In genomic region chr2:71547829-71548228, GRCm38 (mm10) we compare ENCODE assay signal across 10 mouse cellular contexts. TPM values are rescaled to one million over a fixed set of nuclear protein-coding genes. Genes with fewer than 3 reads are reported as not detected.
DNase-seq lines count a peak whose midpoint lies in the region; ATAC-seq and TF ChIP-seq lines count a peak whose summit lies in the region.
"Had no signal": no experiment of that assay in that cellular context is flagged by ENCODE, and none has a peak within 500 bp of the region (broad histone marks: within the 10 kb centered on the region; RNA-seq: fewer than 3 reads in every experiment).

No protein-coding gene starts in this region.

- no peak overlapping the region for H3K4me2 ChIP-seq in intestine, embryonic 14.5 days (ENCODE audit: low read length)
- H3K4me2 ChIP-seq in intestine, embryonic 16.5 days (ENCODE audit: low read depth, low read length), result no peak overlapping the region
- H3K4me2 ChIP-seq in forebrain, postnatal 0 days (ENCODE audit: low read depth), result no peak overlapping the region
- H3K4me2 ChIP-seq: embryonic facial prominence, embryonic 13.5 days had no signal

- peaks cover 95% of the 10 kb centered on the region for H3K27me3 ChIP-seq in intestine, embryonic 14.5 days (replicated peaks; ENCODE audit: control insufficient read depth, insufficient read depth, low read length)
- peaks cover 78% of the 10 kb centered on the region for H3K27me3 ChIP-seq in intestine, embryonic 16.5 days (replicated peaks; ENCODE audit: control insufficient read depth, insufficient read depth, low read length)
- peaks cover 34% of the 10 kb centered on the region for H3K27me3 ChIP-seq in forebrain, postnatal 0 days (ENCODE audit: insufficient read depth, low read length)

- ATAC-seq in intestine, embryonic 14.5 days (replicated peaks; ENCODE audit: low FRiP score, low TSS enrichment, low read depth), result no peak
- no peak for ATAC-seq in intestine, embryonic 16.5 days
- peak; percentile 46 for ATAC-seq in CD4-positive, CD25-positive, alpha-beta regulatory T cell, adult 4 months
- no peak for ATAC-seq in forebrain, postnatal 0 days
- ATAC-seq in neutrophil, adult 5-6 weeks (ENCODE audit: extremely low read depth, insufficient number of reproducible peaks, low FRiP score, poor library complexity, severe bottlenecking), result peak; percentile 59; the same call in 1 of the 2 replicates

- no peak overlapping the region for H3K4me3 ChIP-seq in intestine, embryonic 14.5 days (ENCODE audit: low read depth, low read length)
- H3K4me3 ChIP-seq in intestine, embryonic 16.5 days (ENCODE audit: low read length), result no peak overlapping the region
- H3K4me3 ChIP-seq in forebrain, postnatal 0 days (ENCODE audit: low read depth, low read length), result no peak overlapping the region
- H3K4me3 ChIP-seq: embryonic facial prominence, embryonic 13.5 days; megakaryocyte, embryonic 14.5 days had no signal

- WGBS in intestine, embryonic 14.5 days, result 4% methylated on average over 8 of the region's 8 CpGs
- WGBS in intestine, embryonic 16.5 days, result 1% methylated on average over 8 of the region's 8 CpGs
- WGBS in forebrain, postnatal 0 days, result 5% methylated on average over 8 of the region's 8 CpGs

- peak; percentile 86 for DNase-seq in intestine, embryonic 14.5 days (ENCODE audit: low spot score)
- peak; percentile 82 for DNase-seq in adrenal gland, postnatal 25 days
- DNase-seq in forebrain, postnatal 0 days, result peak; percentile 85
- peak; percentile 48 to 66 for DNase-seq in layer of hippocampus, postnatal 14 days (ENCODE audit: low spot score in 2 of 2)
- DNase-seq in thymus, postnatal 4 days, result peak; percentile 93

- H3K4me1 ChIP-seq in intestine, embryonic 14.5 days (replicated peaks; ENCODE audit: control insufficient read depth, insufficient read depth, low read length), result peaks cover 11% of the 10 kb centered on the region
- H3K4me1 ChIP-seq in intestine, embryonic 16.5 days (ENCODE audit: control insufficient read depth, insufficient read depth, low read length), result peaks cover 18% of the 10 kb centered on the region
- H3K4me1 ChIP-seq in forebrain, postnatal 0 days (ENCODE audit: insufficient read depth), result no peaks in the 10 kb centered on the region

- H3K9me3 ChIP-seq in intestine, embryonic 14.5 days (ENCODE audit: control insufficient read depth, low read length), result no peaks in the 10 kb centered on the region
- no peaks in the 10 kb centered on the region for H3K9me3 ChIP-seq in intestine, embryonic 16.5 days (ENCODE audit: control insufficient read depth, low read length)
- H3K9me3 ChIP-seq in forebrain, postnatal 0 days (ENCODE audit: low read length), result no peaks in the 10 kb centered on the region
- H3K9me3 ChIP-seq: embryonic facial prominence, embryonic 13.5 days; megakaryocyte, embryonic 14.5 days had no signal

- H3K36me3 ChIP-seq in intestine, embryonic 14.5 days (ENCODE audit: control insufficient read depth, insufficient read depth, low read length), result no peaks in the 10 kb centered on the region
- H3K36me3 ChIP-seq in intestine, embryonic 16.5 days (ENCODE audit: control insufficient read depth, insufficient read depth, low read length), result no peaks in the 10 kb centered on the region
- H3K36me3 ChIP-seq in forebrain, postnatal 0 days (ENCODE audit: insufficient read depth), result no peaks in the 10 kb centered on the region
- H3K36me3 ChIP-seq: embryonic facial prominence, embryonic 13.5 days had no signal

- H3K27ac ChIP-seq in intestine, embryonic 14.5 days (ENCODE audit: low read depth), result no peak overlapping the region
- H3K27ac ChIP-seq in intestine, embryonic 16.5 days (ENCODE audit: low read length), result no peak overlapping the region
- no peak overlapping the region for H3K27ac ChIP-seq in forebrain, postnatal 0 days (ENCODE audit: low read depth, low read length)
- H3K27ac ChIP-seq: embryonic facial prominence, embryonic 13.5 days had no signal

- TF ChIP-seq CTCF in forebrain, postnatal 0 days (IDR thresholded peaks at IDR 0.05; ENCODE audit: low read depth), result peak; percentile 86

- H3K9ac ChIP-seq in intestine, embryonic 14.5 days (ENCODE audit: low read length), result no peak overlapping the region
- H3K9ac ChIP-seq in intestine, embryonic 16.5 days (ENCODE audit: low read depth, low read length), result no peak overlapping the region
- H3K9ac ChIP-seq in forebrain, postnatal 0 days, result no peak overlapping the region
- H3K9ac ChIP-seq: embryonic facial prominence, embryonic 13.5 days had no signal

RNA-seq across cellular contexts. Expression of gene Dlx2, which starts 1.3 kb away (rescaled TPM):
- polyA plus RNA-seq in intestine, embryonic 14.5 days (2014; fragmentation: Nextera tagmentation; extraction: Ambion mirVana), result 5.8 and 6.4 TPM in 2 replicates
- 1.5 and 1.8 TPM in 2 replicates for polyA plus RNA-seq in intestine, embryonic 16.5 days (2015; fragmentation: Nextera tagmentation; extraction: Ambion mirVana)
- polyA plus RNA-seq in CD4-positive, CD25-positive, alpha-beta regulatory T cell, adult 4 months (2017; shearing (Covaris generic)), result not detected
- total RNA-seq in adrenal gland, postnatal 25 days (2021), result 0.33 and 0.48 TPM in 2 replicates
- 19.3 and 28.1 TPM in 2 replicates for total RNA-seq in forebrain, postnatal 0 days (2014; rRNA removed)
- polyA plus RNA-seq in forebrain, postnatal 0 days (2015; fragmentation: Nextera tagmentation; extraction: Ambion mirVana), result 40.0 and 43.1 TPM in 2 replicates
- total RNA-seq in layer of hippocampus, postnatal 14 days (2021), result 1 to 10 TPM; 6.2 to 7.5 TPM
- not detected in 2 replicates for total RNA-seq in neutrophil, adult 5-6 weeks (2017)

RNA-seq across cellular contexts. Expression of gene Dlx1, which starts 19.9 kb away (rescaled TPM):
- 8.0 and 9.8 TPM in 2 replicates for polyA plus RNA-seq in intestine, embryonic 14.5 days (2014; fragmentation: Nextera tagmentation; extraction: Ambion mirVana)
- polyA plus RNA-seq in intestine, embryonic 16.5 days (2015; fragmentation: Nextera tagmentation; extraction: Ambion mirVana), result 4.2 and 5.1 TPM in 2 replicates
- polyA plus RNA-seq in CD4-positive, CD25-positive, alpha-beta regulatory T cell, adult 4 months (2017; shearing (Covaris generic)), result not detected
- total RNA-seq in adrenal gland, postnatal 25 days (2021), result 0.52 TPM in 1 of 2 replicates, not detected in the other
- 73.5 and 80.2 TPM in 2 replicates for total RNA-seq in forebrain, postnatal 0 days (2014; rRNA removed)
- 105 and 139 TPM in 2 replicates for polyA plus RNA-seq in forebrain, postnatal 0 days (2015; fragmentation: Nextera tagmentation; extraction: Ambion mirVana)
- 10 to 100 TPM; 18.4 to 24.4 TPM for total RNA-seq in layer of hippocampus, postnatal 14 days (2021)
- 0.12 and 0.25 TPM in 2 replicates for total RNA-seq in neutrophil, adult 5-6 weeks (2017)

Comparison
In these comparisons a context has a peak if more than half of its experiments do, and no peak if none do; other contexts are left out.
1. ATAC-seq: peak in CD4-positive, CD25-positive, alpha-beta regulatory T cell, adult 4 months (single experiment) and neutrophil, adult 5-6 weeks (single experiment); none in intestine, embryonic 14.5 days (single experiment), intestine, embryonic 16.5 days (single experiment) and forebrain, postnatal 0 days (single experiment).
2. RNA of gene Dlx1, which starts 19.9 kb away (total RNA-seq): 73.5 to 80.2 TPM in forebrain, postnatal 0 days and 18.4 to 24.4 TPM in layer of hippocampus, postnatal 14 days; 0.52 TPM in adrenal gland, postnatal 25 days and 0.12 to 0.25 TPM in neutrophil, adult 5-6 weeks; every median in the first group is over 10 times any median in the second.
3. Peak in every context shown above with its lines, with median percentiles within 50 percentile points of each other: DNase-seq.